Mouse (Mus musculus) T-helper 1 cell (primary cell): ENCODE measurements around the gene Cntn1.

Experiments used
- in situ Hi-C: fragments of 300-600 bp; cut with MboI, MseI; formaldehyde crosslinking; loops from one replicate; pipeline ENCODE4 v1.15.1; 2025; ENCODE audit warnings: high pct_unique_total_duplicates

The Cntn1 gene

DNA sequence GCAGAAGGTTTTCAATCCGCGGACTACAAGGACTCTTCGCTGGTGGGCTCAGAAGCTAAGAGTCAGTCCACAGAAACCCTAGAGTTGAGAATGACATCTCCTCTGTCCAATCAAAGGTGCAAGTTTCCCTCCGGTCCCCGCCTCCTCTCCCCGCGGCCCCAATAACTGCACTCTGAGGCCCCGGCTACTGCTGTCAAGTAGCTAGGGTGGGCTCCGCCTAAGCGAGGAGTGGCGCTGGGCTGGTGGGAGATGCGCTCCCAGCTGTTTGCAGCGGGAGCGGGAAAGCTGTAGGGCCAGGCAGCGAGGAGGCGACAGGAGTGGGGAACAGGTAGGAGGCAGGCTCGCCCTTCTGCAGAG, at the start of gene Cntn1:
Gene Cntn1, plus strand, starts transcription at position 170 of the 357 bp plus-strand sequence.
- in situ Hi-C loops, result no loop called here

- in situ Hi-C loops, result no loop called here
These were observed 49.5 kb upstream of the Cntn1 start for GRCm38 (mm10) chr15:92001431-92001830.

GRCm38 (mm10) chr15:92012165-92013083, 38.5 kb upstream of the Cntn1 start:
- in situ Hi-C loops, result no loop called here

GRCm38 (mm10) chr15:92034111-92034510, 16.9 kb upstream of the Cntn1 start:
- in situ Hi-C loops, result loop anchor here (10.0 kb wide), 1 partner anchor 821 kb away; no protein-coding TSS in a partner anchor

GRCm38 (mm10) chr15:92042538-92042937, 8.4 kb upstream of the Cntn1 start:
- in situ Hi-C loops, result no loop called here

DNA sequence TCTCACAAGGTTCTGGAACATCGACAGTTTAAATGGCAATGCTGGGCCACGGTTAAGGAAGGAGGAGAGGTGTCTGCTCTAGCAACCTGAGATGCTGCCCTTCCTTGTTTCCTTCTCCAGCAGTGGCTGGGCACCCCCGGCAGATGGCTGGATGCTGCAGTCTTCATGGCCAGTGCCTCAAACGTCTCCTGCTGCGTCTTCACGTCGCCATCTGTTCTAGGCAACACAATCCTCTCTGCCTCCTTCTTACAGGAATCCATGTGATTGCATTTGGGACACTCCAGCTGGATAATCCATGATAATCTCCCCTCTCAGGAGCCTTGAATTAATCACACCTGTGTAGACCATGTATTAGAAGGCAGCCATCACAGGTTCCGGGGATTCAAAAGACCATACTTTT, 4.9 kb upstream of the Cntn1 start:
- in situ Hi-C loops, result no loop called here

- in situ Hi-C loops, result no loop called here
These were observed 2.9 kb upstream of the Cntn1 start for GRCm38 (mm10) chr15:92048031-92048430.

DNA sequence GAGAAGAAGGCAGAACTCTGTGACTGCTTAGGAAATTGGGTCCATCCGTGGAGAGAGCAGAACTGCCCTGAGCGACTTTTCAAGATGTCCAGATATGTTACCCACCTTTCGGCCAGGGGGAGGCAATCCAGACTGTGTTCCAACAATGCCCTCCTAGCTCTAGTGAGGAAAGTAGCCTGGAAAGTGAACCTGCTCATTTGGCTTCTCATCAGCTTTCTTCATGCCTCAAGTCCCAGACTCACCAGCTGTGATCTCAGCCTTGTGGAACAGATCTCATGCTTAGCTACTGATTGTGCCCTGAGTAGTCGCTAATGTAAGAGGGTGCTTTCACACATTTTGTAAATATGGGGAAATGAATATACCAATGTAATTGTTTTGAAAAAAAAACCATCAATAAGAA, 2.4 kb upstream of the Cntn1 start:
- in situ Hi-C loops, result no loop called here

DNA sequence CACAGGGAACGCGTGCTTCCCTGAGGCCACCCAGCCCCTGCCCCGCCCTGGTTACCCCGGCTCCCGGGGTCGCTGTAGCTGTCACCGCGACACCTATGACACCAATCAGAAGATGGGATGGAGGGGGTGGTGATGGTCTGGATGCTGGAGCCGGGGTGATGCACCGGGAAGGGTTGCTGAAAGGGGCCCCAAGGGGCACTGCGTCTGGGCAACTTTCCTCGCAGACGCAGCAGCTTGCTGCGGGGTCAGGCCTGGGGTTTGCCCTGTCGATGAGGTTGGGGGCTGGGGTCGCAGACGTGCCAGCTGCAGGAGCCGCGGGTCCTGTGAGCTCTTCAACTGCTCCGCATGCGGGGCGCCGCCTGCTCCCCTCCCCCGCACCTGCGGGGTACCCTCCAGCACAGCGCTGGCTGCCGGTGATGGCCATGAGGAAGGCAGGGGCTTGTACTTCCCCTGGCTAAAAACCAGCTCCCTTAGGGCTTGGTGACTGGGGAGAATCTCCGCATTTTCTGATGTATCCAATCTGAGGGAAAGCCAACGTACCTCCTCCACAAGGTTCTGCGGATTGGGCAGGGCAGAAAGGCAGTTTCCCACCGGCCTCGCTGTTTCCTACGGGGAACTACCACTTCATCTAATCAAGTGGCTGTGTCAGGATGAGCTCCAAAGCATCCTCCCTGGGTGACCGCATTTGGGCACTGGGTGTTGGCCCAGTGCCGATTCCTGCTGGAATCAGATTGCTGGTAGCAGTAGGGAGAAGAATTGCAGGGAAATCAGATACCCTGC, 578 bp downstream of the Cntn1 start:
- in situ Hi-C loops, result no loop called here

- in situ Hi-C loops, result no loop called here
These were observed 1.1 kb downstream of the Cntn1 start for GRCm38 (mm10) chr15:92052133-92052463.

DNA sequence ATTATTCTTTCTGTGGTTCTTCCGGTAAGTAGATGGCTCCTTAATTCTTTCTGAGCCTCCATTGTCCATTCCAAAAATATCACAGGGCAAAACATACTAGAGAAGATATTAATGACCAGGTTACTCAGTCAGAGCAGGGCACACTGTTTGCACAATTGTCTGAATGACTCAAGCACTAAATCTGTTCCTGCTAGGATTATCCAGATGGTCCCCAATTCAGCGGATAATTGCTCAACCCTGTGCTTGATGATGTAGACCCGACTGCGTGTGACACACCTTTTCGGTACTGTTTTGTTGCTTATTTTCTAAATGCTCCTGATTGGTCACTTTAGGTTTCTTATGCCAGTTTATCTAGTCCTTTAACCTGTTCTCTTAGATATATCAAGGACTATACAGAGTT, 6.6 kb downstream of the Cntn1 start:
- in situ Hi-C loops, result no loop called here

DNA sequence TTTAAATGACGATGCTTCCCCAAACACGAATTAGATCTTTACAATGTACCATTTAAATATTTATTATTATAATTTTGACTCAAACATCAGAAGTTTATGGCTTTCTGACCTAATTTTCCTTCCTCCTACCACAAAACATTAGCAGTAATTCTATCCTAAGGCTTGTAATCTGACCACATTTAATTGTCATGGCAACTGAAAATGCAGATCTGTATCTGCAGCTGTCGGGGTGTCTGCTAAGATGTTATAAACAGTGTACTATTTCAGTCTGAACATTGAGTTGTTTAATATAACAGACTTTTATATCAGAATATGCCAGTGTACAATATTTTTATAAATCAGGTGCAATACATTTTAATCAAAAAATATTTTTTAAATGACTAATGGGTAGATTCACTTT, 10.0 kb downstream of the Cntn1 start:
- in situ Hi-C loops, result no loop called here

DNA sequence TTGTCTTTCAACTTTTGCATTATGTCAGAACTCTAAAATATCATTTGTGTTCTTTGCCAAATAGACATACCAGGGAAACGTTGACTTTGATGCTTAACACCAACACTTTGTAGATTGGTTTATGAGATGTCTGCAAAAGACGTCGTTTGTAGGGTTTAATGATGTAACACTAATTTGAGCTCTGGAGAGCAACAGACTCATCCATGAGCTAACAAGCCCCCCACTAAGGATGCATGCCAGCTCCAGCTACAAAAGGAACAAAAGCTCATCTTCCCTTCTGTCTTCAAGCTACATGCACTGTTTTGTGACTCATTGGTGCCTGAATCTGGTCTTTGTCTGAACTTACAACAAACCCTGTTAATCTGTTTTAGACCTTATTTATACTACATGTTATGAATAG, 28.5 kb downstream of the Cntn1 start:
- in situ Hi-C loops, result no loop called here

DNA sequence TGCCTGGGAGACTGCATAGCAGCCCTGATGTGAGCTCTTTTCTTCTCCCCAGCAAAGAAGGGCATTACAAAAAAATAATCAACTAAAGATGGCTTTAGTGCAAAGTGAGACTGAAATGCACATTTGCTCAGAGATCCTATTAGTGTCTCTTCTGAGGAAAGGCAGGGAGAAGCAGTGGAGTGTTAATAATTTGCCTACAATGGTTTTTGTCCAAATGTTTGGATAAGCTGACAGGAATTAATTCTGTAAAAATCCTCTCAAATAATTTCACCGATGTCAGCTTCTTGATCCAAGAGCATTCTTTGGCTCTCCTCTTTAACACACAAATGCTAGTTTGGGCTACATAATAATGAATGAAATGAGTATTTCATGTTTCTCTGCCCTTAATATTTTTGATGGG, 34.9 kb downstream of the Cntn1 start:
- in situ Hi-C loops, result no loop called here

- in situ Hi-C loops, result no loop called here
These were observed 36.8 kb downstream of the Cntn1 start for GRCm38 (mm10) chr15:92087691-92088286.

GRCm38 (mm10) chr15:92090787-92091186, 39.8 kb downstream of the Cntn1 start:
- in situ Hi-C loops, result no loop called here

DNA sequence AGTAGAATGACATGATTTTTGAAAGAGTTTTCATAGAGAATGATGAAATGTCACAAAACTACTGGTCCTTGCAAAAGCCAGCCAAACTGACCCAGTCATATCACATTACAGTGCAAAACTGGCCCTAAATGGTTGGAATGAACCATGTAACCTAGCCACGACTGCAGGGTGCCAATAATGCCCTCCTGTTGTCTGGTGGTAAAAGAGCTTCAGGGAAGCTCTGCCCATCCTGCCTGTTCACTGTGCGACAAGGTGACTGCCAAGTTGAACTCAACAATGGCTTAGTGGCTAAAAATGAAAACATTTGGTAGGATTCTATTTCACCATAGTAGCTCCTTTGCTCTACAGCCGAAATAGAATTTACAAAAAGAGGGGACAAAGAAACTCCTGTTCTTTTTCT, 41.1 kb downstream of the Cntn1 start:
- in situ Hi-C loops, result no loop called here

DNA sequence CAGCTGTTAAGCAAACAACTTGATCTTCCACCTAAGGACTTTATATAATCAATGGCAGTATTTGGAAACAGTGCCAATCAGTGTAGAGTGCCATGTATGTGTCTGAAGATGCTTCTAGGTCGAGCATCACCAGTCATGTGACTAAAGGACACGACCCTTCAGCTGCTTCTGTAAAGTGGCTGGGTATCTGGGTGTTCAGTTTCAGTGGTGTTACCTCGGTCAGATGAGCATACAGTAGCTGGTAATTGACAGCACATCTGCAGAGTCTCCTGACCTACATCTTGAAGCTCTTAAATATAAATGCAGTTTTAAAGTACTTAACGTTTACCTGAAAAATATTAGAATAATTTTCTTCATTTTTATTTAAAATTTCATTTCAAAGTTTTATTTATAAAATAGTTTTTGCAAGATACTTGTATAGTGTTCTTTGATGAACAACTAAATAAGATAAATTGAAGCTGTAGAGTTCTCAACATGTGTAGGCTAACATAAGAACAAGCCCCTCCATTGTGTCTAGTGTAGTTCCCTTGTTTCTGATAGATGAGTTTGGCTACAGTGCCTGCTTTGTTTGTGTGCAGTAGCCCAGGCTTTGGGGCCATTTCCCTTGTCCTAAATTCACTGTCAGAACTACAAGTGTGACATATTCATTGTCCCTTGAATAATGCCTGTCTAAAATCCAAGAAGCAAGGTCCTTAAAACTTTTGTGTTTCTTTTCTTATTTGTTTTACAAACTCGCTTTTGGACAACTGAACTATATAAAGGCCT, 48.6 kb downstream of the Cntn1 start:
- in situ Hi-C loops, result loop anchor here (10.0 kb wide), 1 partner anchor 405 kb away; no protein-coding TSS in a partner anchor

DNA sequence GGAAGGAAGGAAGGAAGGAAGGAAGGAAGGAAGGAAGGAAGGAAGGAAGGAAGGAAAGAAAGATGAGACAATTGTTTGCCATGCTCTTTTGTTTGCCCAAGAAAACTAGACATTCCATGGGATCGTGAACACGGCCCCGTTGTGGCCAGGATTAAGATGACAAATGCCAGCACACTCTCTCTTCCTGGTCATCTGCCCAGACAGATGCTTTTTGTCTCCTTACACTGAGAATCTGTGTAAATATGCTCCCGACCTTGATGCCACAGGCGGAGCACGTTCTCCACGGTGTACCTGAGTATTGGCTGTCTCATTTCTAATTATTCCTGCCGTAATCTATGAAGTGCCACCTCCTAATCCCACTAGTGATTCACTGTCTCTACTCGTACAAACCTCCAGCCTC, 51.0 kb downstream of the Cntn1 start:
- in situ Hi-C loops, result loop anchor here (10.0 kb wide), 1 partner anchor 403 kb away; no protein-coding TSS in a partner anchor

DNA sequence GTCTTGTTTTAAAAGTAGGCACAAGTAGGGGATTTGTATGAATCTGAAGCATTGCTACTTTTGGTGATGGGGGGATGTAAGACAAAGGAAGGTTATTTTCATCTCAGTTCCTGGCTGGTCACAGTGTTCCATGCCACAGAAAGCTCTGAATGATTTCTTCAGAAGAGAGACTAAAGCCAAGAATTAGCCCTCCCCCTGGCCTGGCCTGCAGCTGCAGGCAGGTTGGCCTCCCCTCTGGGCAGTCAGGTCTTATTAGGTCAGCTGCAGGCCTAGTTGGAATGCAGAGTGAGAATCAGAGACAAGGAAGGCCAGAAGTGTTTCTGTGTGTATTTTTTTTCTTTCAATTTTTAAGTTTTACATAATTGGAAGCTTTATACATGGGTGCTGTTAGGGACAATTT, 61.5 kb downstream of the Cntn1 start:
- in situ Hi-C loops, result no loop called here

GRCm38 (mm10) chr15:92132936-92133335, 82.0 kb downstream of the Cntn1 start:
- in situ Hi-C loops, result no loop called here

- in situ Hi-C loops, result no loop called here
These were observed 83.3 kb downstream of the Cntn1 start for GRCm38 (mm10) chr15:92134254-92134653.
